ENCODE assay signal across 8 mouse cellular contexts in the genomic region with DNA sequence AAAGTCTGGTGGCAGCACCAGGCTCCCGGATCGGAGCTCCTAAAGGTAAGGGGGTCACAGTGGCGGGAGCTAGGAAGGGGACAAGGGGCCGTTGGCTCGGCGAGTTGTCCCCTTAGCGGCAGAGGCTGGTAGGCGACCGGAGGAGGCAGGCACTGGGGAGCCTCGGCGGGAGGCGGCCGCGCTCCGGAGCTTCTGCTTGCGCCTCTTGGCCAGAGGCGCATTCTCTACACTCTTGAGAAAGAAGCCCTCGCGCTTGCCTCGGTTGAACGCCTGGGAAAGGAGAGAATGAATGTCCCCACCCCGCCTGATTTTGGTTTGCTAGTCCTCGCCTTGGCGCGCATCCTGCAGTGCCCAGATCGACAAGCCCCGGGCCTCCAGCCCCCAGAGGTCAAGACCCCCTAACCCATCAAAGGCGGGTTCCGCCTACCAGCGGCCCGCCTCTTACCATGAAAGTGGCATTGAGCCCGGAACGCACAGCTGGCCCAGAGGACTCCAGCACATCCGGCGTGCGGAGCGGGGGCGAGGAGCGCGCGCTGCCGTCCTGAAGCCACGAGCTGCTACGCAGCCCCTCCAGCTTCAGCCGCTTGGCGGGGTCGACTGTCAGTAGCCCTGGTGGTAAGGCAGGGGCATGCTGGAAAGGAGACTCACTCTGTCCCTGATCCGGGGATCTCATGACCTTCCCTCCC. TPM values are rescaled to one million over a fixed set of nuclear protein-coding genes. Genes with fewer than 3 reads are reported as not detected.
DNase-seq lines count a peak whose midpoint lies in the region; ATAC-seq and TF ChIP-seq lines count a peak whose summit lies in the region.

No protein-coding gene starts in this region.

- peaks cover 39% of the 10 kb centered on the region for H3K27me3 ChIP-seq in lung, embryonic 14.5 days (ENCODE audit: insufficient read depth, low read length)
- peaks cover 45% of the 10 kb centered on the region for H3K27me3 ChIP-seq in embryonic facial prominence, embryonic 15.5 days
- H3K27me3 ChIP-seq in intestine, embryonic 16.5 days (replicated peaks; ENCODE audit: control insufficient read depth, insufficient read depth, low read length): peaks cover 29% of the 10 kb centered on the region

- ATAC-seq in lung, embryonic 14.5 days (ENCODE audit: insufficient read depth): peak; percentile 60
- ATAC-seq in embryonic facial prominence, embryonic 15.5 days (ENCODE audit: insufficient number of reproducible peaks, low FRiP score, low TSS enrichment, low read depth): 0 out of 2 replicates have a peak, but pooled peaks have one; percentile 35
- ATAC-seq in intestine, embryonic 16.5 days: peak; percentile 38; the same call in 1 of the 2 replicates

- 7% methylated on average over 48 of the region's 48 CpGs for WGBS in lung, embryonic 14.5 days
- WGBS in embryonic facial prominence, embryonic 15.5 days: 16% methylated on average over 48 of the region's 48 CpGs
- 28% methylated on average over 48 of the region's 48 CpGs for WGBS in intestine, embryonic 16.5 days
- WGBS in olfactory bulb, adult 2 months: 36% methylated on average over 46 of the region's 48 CpGs

- peaks cover 36% of the 10 kb centered on the region for H3K36me3 ChIP-seq in lung, embryonic 14.5 days (ENCODE audit: insufficient read depth)
- H3K36me3 ChIP-seq in embryonic facial prominence, embryonic 15.5 days: peaks cover 42% of the 10 kb centered on the region
- peaks cover 9% of the 10 kb centered on the region for H3K36me3 ChIP-seq in intestine, embryonic 16.5 days (ENCODE audit: control insufficient read depth, insufficient read depth, low read length)

- no peak overlapping the region for H3K27ac ChIP-seq in lung, embryonic 14.5 days (ENCODE audit: low read depth)
- H3K27ac ChIP-seq in embryonic facial prominence, embryonic 15.5 days (replicated peaks): no peak overlapping the region
- no peak overlapping the region for H3K27ac ChIP-seq in intestine, embryonic 16.5 days (ENCODE audit: low read length)
- H3K27ac ChIP-seq in olfactory bulb, adult 2 months (ENCODE audit: insufficient read depth, low read depth, low read length): no peak overlapping the region
- no peak overlapping the region for H3K27ac ChIP-seq in gastrocnemius, adult 2 months

- no peak for TF ChIP-seq POLR2A in olfactory bulb, adult 2 months (IDR thresholded peaks at IDR 0.05; ENCODE audit: insufficient read depth, low read depth, low read length)

- H3K4me3 ChIP-seq in lung, embryonic 14.5 days (ENCODE audit: low read depth, low read length): peak overlapping the region; percentile 20
- H3K4me3 ChIP-seq in embryonic facial prominence, embryonic 15.5 days (replicated peaks): peak overlapping the region; percentile 15; the same call in 1 of the 2 replicates
- H3K4me3 ChIP-seq in intestine, embryonic 16.5 days (ENCODE audit: low read length): no peak overlapping the region
- 0 out of 2 replicates have a peak overlapping the region, but pooled peaks have one; percentile 8 for H3K4me3 ChIP-seq in olfactory bulb, adult 2 months (ENCODE audit: insufficient read depth, low read depth, low read length)
- H3K4me3 ChIP-seq in gastrocnemius, adult 2 months: no peak overlapping the region

- DNase-seq in lung, embryonic 14.5 days: peak; percentile 90
- no peak for DNase-seq in lung, postnatal 36 days
- no peak for DNase-seq in urinary bladder, postnatal 14 days (ENCODE audit: low spot score)
- DNase-seq in adrenal gland, postnatal 25 days: no peak
- DNase-seq in gastrocnemius, adult 2 months: no peak

- H3K4me1 ChIP-seq in lung, embryonic 14.5 days (ENCODE audit: insufficient read depth): no peaks in the 10 kb centered on the region
- H3K4me1 ChIP-seq in embryonic facial prominence, embryonic 15.5 days: peaks cover 16% of the 10 kb centered on the region
- H3K4me1 ChIP-seq in intestine, embryonic 16.5 days (ENCODE audit: control insufficient read depth, insufficient read depth, low read length): peaks cover 9% of the 10 kb centered on the region; the same call in 1 of the 2 replicates
- peaks cover 11% of the 10 kb centered on the region for H3K4me1 ChIP-seq in olfactory bulb, adult 2 months (ENCODE audit: control insufficient read depth, insufficient read depth, low read length)

- peak; percentile 37; the same call in 1 of the 2 replicates for TF ChIP-seq CTCF in lung, embryonic 14.5 days (IDR thresholded peaks at IDR 0.05; ENCODE audit: low read depth)
- TF ChIP-seq CTCF in olfactory bulb, adult 2 months (IDR thresholded peaks at IDR 0.05; ENCODE audit: insufficient read depth, low read depth, low read length): no peak
- no peak for TF ChIP-seq CTCF in gastrocnemius, adult 2 months (IDR thresholded peaks at IDR 0.05)

- peak overlapping the region; percentile 55 for H3K4me2 ChIP-seq in lung, embryonic 14.5 days
- peak overlapping the region; percentile 32 for H3K4me2 ChIP-seq in embryonic facial prominence, embryonic 15.5 days (replicated peaks)
- H3K4me2 ChIP-seq in intestine, embryonic 16.5 days (ENCODE audit: low read depth, low read length): peak overlapping the region; percentile 32

- intact Hi-C loops in gastrocnemius, adult 2 months (cut with DNase I): no loop called here

- no peaks in the 10 kb centered on the region for H3K9me3 ChIP-seq in lung, embryonic 14.5 days (ENCODE audit: low read depth, low read length)
- H3K9me3 ChIP-seq in embryonic facial prominence, embryonic 15.5 days (replicated peaks): no peaks in the 10 kb centered on the region
- H3K9me3 ChIP-seq in intestine, embryonic 16.5 days (ENCODE audit: control insufficient read depth, low read length): no peaks in the 10 kb centered on the region

- H3K9ac ChIP-seq in lung, embryonic 14.5 days: no peak overlapping the region; the same call in 1 of the 2 replicates
- no peak overlapping the region for H3K9ac ChIP-seq in embryonic facial prominence, embryonic 15.5 days
- no peak overlapping the region for H3K9ac ChIP-seq in intestine, embryonic 16.5 days (ENCODE audit: low read depth, low read length)

RNA-seq across cellular contexts. Expression of gene Rps6ka4, which starts 10.4 kb away (rescaled TPM):
- 28.6 and 29.8 TPM in 2 replicates for polyA plus RNA-seq in lung, embryonic 14.5 days (2014; fragmentation: Nextera tagmentation; extraction: Ambion mirVana)
- 32.0 and 34.2 TPM in 2 replicates for polyA plus RNA-seq in embryonic facial prominence, embryonic 15.5 days (2015; fragmentation: Nextera tagmentation; extraction: Ambion mirVana)
- polyA plus RNA-seq in intestine, embryonic 16.5 days (2015; fragmentation: Nextera tagmentation; extraction: Ambion mirVana): 20.5 and 20.7 TPM in 2 replicates
- polyA plus RNA-seq in olfactory bulb, adult 2 months (2012; ENCODE audit: insufficient read depth, insufficient read length, low replicate concordance, missing spikeins): not detected in 2 replicates
- 25.9 and 38.6 TPM in 2 replicates for total RNA-seq in adrenal gland, postnatal 25 days (2021)
- 1 to 10 TPM; 9.3 to 9.4 TPM for total RNA-seq in gastrocnemius, adult 2 months (2021)

RNA-seq across cellular contexts. Expression of gene Ccdc88b, which starts 28.0 kb away (rescaled TPM):
- 1.0 and 1.5 TPM in 2 replicates for polyA plus RNA-seq in lung, embryonic 14.5 days (2014; fragmentation: Nextera tagmentation; extraction: Ambion mirVana)
- 0.80 and 1.8 TPM in 2 replicates for polyA plus RNA-seq in embryonic facial prominence, embryonic 15.5 days (2015; fragmentation: Nextera tagmentation; extraction: Ambion mirVana)
- 1.1 and 1.3 TPM in 2 replicates for polyA plus RNA-seq in intestine, embryonic 16.5 days (2015; fragmentation: Nextera tagmentation; extraction: Ambion mirVana)
- polyA plus RNA-seq in olfactory bulb, adult 2 months (2012; ENCODE audit: insufficient read depth, insufficient read length, low replicate concordance, missing spikeins): not detected in 2 replicates
- total RNA-seq in adrenal gland, postnatal 25 days (2021): 0.62 and 1.1 TPM in 2 replicates
- total RNA-seq in gastrocnemius, adult 2 months (2021): under 1 TPM; 0.46 to 0.59 TPM

Comparison
In these comparisons a context has a peak if more than half of its experiments do, and no peak if none do; other contexts are left out.
1. H3K4me3 ChIP-seq: peak in lung, embryonic 14.5 days (single experiment), embryonic facial prominence, embryonic 15.5 days (single experiment) and olfactory bulb, adult 2 months (single experiment); none in intestine, embryonic 16.5 days (single experiment) and gastrocnemius, adult 2 months (single experiment).
2. RNA of gene Rps6ka4, which starts 10.4 kb away (polyA plus RNA-seq): 32.0 to 34.2 TPM in embryonic facial prominence, embryonic 15.5 days, 28.6 to 29.8 TPM in lung, embryonic 14.5 days and 20.5 to 20.7 TPM in intestine, embryonic 16.5 days; not detected in olfactory bulb, adult 2 months; every median in the first group is over 10 times any median in the second.
3. RNA of gene Ccdc88b, which starts 28.0 kb away (polyA plus RNA-seq): not detected in olfactory bulb, adult 2 months; 1.0 to 1.5 TPM in lung, embryonic 14.5 days, 1.1 to 1.3 TPM in intestine, embryonic 16.5 days and 0.80 to 1.8 TPM in embryonic facial prominence, embryonic 15.5 days; every median in the first group is over 10 times any median in the second.
4. Peak in every context shown above with its lines, with median percentiles within 50 percentile points of each other: ATAC-seq and H3K4me2 ChIP-seq.